Mouse (Mus musculus) left cerebral cortex, postnatal 14 days (tissue): ENCODE measurements around the gene Adk. TPM values are rescaled to one million over a fixed set of nuclear protein-coding genes. Genes with fewer than 3 reads are reported as not detected.
"Not testable (repeated sequence)": the region's sequence is repeated elsewhere in the genome, so short reads cannot be mapped to it uniquely, and the experiment has no call there.

ENCODE experiments used
- DNase-seq, 2 experiments: peaks; one replicate each; pipeline ENCODE4 v3.0.0; 2021 to 2022; ENCODE audit warnings: low spot score in 2 of 2, mixed read lengths in 1 of 2
- intact Hi-C: fragments of 180-260 bp; cut with DNase I; formaldehyde crosslinking; loops from one replicate; pipeline ENCODE4 v1.15.1; 2025
- total RNA-seq, 2 experiments: library from RNA; stranded (reverse); gene quantifications; 2 replicates each; pipeline ENCODE4 v1.2.3; 2021

The Adk gene
- total RNA-seq, 2 experiments from 2014 or later: 69.5 to 77.7 TPM

GRCm38 (mm10) chr14:21452581-21452980, 400.2 kb downstream of the Adk start:
- intact Hi-C loops: no loop called here
- DNase-seq: no peak

DNA sequence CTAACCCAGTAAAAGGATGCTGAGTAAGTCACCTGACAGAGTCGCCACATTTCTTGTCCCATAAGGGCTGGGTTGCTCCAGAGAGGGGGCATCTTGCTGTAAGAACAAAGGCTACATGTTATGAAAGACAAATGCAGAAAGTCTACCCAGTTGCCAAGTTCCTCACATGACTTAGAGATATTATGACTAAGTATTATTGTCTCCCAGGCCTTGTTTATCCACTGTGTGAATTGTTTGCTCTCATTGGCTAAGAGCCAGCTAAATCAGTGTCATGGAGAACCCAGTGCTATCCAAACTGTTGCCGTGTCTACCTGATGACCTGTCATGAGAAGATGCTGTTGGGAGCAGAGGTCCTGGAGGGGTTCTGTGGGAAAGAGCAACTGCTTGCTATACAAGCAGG, 401.5 kb downstream of the Adk start:
- no peak for DNase-seq
- intact Hi-C loops: no loop called here

DNA sequence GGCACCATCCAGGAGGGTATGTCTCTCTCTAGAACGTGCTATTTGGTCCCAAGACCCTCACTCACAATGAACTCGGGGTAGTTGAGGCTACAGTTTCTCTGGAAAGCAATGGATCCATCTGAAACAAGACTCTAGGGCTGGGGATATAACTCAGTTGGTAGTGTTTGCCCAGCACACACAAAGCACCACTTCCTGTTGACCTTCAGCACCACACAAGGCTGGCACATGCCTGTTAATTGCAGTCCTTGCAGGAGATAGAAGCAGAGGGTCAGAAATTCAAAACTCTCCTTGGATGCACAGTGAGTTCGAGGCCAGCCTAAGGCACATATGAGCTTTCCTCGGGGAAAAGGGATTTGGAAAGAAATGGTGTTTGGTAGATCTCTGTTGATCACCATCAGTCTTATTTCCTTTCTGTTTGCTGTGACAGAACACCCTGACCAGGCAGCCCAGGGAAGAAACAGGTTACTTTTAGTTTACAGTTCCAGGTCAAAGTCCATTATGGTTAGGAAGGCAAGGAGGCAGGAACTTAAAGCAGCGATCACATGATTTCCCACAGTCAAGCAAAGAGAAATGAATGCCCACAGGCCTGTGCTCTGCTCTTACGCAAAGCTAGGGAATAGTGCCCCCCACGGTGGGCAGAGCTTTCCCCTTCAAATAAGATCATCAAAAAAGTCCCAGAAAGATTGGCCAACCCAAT, 403.4 kb downstream of the Adk start:
- DNase-seq: no peak
- intact Hi-C loops: no loop called here

- DNase-seq: no peak
- intact Hi-C loops: no loop called here
These were observed 404.2 kb downstream of the Adk start for GRCm38 (mm10) chr14:21456526-21456925.

DNA sequence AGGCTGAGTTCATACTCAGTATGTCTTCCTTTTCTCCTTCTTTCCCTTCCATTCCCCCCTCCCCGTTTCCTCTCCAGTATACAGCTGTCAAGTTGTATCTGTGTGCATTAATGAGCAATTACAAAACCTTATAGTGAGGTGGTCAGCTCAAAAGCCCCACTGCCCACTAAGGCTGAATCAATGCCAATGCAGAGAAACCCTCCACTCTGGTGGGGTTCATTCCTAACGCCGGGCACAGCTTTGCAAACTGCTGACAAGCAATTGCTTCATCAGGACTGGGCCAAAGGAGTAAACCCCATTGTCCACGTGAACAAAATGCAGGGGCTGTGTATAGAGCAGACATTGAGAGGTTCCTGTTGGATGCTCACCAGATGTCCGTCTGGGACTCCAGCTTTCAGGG, 405.5 kb downstream of the Adk start:
- intact Hi-C loops: no loop called here
- no peak for DNase-seq

DNA sequence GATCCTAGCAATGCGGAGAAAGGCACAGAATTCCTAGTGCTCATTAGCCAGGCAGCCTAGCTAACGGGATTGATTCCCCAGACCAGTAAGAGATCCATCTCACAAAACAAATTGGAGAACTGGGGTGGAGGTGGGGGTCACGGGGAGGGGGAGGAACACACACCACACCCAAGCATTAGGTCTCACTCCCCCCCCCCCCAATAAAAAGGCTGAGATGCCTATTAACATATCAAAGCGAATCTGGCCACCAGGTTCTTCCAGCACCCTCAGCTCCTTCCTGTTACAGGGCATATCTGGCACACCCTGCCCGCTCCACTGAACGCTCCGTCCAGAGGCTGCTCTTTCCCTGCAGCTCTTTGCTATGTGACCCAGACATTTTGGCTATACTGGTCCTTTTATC, 406.3 kb downstream of the Adk start:
- no peak for DNase-seq
- intact Hi-C loops: no loop called here

DNA sequence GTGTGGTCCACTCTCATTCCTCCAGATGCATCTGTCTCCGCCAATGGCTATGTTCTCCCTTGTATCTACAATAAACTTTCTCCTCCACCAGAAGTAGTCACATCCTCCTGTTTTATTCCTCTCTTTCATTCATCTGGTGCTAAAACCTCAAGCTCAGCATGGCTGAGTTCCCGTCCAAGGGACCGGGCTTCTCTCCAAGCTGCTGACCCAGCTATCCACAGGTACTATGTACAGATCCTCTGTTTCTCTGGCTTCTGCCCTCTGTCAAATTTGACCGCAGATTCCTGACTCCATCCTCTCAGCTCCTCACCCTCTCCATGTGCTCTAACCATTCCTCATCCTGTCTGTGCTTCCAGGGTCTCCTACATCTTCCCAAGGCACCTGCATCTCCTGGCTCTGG, 406.8 kb downstream of the Adk start:
- no peak for DNase-seq
- intact Hi-C loops: no loop called here

GRCm38 (mm10) chr14:21462398-21462797, 410.0 kb downstream of the Adk start:
- no peak for DNase-seq
- intact Hi-C loops: no loop called here

GRCm38 (mm10) chr14:21463117-21463712, 410.8 kb downstream of the Adk start:
- DNase-seq: no peak
- intact Hi-C loops: no loop called here

DNA sequence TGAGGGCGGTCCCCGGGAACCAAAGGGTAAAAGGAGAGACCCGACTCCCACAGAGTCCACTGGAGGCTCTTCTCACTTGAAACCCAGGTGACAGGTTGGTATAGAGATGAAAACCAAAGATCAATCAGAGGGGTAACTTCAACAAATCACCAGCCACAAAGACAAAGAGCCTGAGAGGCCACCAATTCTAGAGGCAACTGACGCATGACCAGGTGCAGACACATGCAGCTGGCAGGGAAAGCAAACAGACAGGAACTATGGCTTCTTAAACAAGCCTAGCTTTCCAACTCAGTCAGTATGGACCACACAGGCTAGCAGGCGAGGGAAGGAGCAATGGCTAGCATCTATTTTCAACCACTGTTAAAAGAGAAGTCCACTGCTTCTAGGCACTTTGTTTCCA, 418.0 kb downstream of the Adk start:
- no peak for DNase-seq
- intact Hi-C loops: no loop called here

DNA sequence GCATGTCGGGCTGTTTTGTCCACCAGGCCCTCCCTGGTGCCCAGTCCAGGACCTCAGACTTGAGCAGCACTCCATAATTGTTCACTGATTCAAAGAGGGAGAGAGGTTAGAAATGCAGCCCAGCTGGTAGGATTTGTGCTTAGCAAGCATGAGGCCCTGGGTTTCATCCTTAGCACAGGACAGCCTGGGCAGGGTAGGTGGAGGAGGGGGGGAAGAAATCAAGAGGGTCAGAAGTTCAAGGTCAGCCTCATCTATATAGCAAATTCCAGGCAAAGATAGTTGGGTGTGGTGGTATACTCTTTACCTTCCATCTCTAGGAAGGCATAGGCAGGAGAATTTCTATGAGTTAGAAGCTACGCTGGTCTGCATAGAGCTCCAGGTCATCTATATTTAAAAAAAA, 419.6 kb downstream of the Adk start:
- no peak for DNase-seq
- intact Hi-C loops: no loop called here

- intact Hi-C loops, DNase-seq: not testable (repeated sequence)
These were observed 422.3 kb downstream of the Adk start for GRCm38 (mm10) chr14:21474593-21475132.

- intact Hi-C loops: no loop called here
- DNase-seq: no peak
These were observed 424.8 kb downstream of the Adk start for GRCm38 (mm10) chr14:21477181-21477580.

DNA sequence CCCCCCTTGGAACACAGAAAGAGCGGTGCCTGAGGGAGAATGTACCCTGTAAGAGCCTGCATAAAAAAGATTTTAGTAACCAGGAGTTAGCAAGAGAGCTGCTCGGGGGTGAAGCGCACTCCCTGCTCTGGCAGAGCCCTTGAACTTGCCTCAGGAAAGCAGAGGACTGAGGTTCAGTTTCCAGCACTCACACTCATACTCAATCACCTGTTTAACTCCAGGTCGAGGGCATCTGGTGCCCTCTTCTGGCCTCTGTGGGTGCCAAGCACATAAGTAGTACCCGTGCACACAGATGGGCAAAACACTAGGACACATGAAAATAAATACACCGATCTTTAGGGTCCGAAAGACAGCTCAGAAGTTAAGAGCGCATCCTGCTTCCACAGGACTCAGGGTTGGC, 427.2 kb downstream of the Adk start:
- DNase-seq: no peak
- intact Hi-C loops: no loop called here

DNA sequence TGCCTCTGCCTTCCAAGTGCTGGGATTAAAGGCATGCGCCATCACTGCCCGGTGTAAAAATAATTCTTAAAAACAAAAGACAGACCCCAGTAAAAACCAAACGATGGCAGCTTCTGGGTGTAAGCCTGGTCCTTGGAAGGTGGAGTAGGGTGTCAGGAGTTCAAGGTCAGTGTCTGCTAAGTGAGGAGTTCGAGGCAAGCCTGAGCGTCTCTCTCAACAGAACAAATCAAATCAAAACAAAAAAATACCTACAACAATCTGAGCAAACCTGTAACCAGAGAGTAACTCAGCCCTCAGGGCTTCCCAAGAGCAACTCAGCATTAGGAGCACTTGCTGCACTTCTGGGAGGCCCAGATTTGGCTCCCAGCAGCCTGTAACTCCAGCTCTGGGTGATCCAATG, 427.8 kb downstream of the Adk start:
- intact Hi-C loops: no loop called here
- no peak for DNase-seq

- DNase-seq: no peak
- intact Hi-C loops: no loop called here
These were observed 428.9 kb downstream of the Adk start, which contains the start of gene Kat6b for GRCm38 (mm10) chr14:21481231-21481630. Gene Kat6b, plus strand, starts transcription at chr14:21481434.

GRCm38 (mm10) chr14:21484199-21484598, 431.8 kb downstream of the Adk start:
- DNase-seq: no peak
- intact Hi-C loops: no loop called here

- no peak for DNase-seq
- intact Hi-C loops: no loop called here
These were observed 432.3 kb downstream of the Adk start for GRCm38 (mm10) chr14:21484693-21485092.

DNA sequence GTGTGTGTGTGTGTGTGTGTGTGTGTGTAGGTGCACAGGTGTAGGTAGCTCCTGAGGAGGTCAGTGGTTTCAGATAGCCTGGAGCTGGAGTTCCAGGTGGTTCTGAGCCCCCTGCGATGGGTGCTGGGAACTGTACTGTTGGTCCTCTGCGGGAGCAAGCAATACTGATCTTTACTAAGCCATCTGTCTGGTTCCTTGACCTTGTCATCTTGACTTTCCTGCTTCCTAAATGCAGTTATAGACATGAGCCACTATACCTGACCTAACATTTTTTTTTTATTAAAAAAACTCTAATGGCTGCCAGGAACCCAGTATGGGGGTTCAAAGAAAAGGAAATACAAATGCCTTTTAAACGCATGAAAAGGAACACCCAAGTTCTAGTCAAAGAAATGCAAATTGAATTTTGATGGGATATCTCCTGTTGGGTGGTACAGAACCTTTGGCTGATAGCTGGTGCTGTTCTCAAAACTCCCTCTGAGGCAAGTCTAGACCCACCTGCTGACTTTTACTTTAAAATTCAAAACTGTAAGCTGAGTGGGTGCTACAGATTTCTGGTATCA, 433.7 kb downstream of the Adk start:
- intact Hi-C loops: no loop called here
- DNase-seq: no peak

DNA sequence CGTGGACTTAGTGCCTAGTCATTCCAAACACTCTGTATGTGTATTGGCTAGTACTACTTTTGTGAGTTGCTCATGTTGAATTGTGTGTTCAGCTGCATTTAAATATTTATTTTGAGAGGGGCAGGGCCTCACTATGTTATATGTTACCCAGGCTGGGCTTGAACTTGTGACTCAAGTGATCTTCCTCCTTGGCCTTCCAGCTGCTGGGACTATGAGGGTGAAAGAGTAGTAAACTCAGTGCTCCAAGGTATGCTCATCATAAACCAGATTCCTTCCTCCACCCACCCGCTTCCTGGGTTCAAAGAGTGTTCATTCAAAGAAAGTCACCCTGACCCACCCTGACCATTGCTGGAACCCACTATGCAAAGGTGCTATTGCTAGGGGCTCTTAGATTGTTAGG, 434.8 kb downstream of the Adk start:
- DNase-seq, intact Hi-C loops: not testable (repeated sequence)
